Mouse (Mus musculus): ENCODE results near the gene Eif3m. TPM values are rescaled to one million over a fixed set of nuclear protein-coding genes. Genes with fewer than 3 reads are reported as not detected.

Gene Eif3m
- polyA plus RNA-seq (2014; fragmentation: Illumina TruSeq; extraction: RNeasy Lipid Tissue Mini Kit (QIAGEN cat#74804); ENCODE audit: low read depth, low replicate concordance) = 431 TPM

GRCm38 (mm10) chr2:105016967-105017287 is at the start of gene Eif3m:
Gene Eif3m (minus strand): TSS chr2:105017080.

Other genes with a start within 250 kb of the Eif3m start
- gene Qser1, start 200.3 kb downstream of the Eif3m start, polyA plus RNA-seq (2014; fragmentation: Illumina TruSeq; extraction: RNeasy Lipid Tissue Mini Kit (QIAGEN cat#74804); ENCODE audit: low read depth, low replicate concordance) = 31.1 TPM
- 10.2 TPM for gene Prrg4, start 167.2 kb downstream of the Eif3m start, polyA plus RNA-seq (2014; fragmentation: Illumina TruSeq; extraction: RNeasy Lipid Tissue Mini Kit (QIAGEN cat#74804); ENCODE audit: low read depth, low replicate concordance)
- 21.0 TPM for gene Ccdc73, start 149.3 kb downstream of the Eif3m start, polyA plus RNA-seq (2014; fragmentation: Illumina TruSeq; extraction: RNeasy Lipid Tissue Mini Kit (QIAGEN cat#74804); ENCODE audit: low read depth, low replicate concordance)
- not detected for gene Gm11060, start 74.9 kb upstream of the Eif3m start, polyA plus RNA-seq (2014; fragmentation: Illumina TruSeq; extraction: RNeasy Lipid Tissue Mini Kit (QIAGEN cat#74804); ENCODE audit: low read depth, low replicate concordance)
- gene Wt1, start 109.4 kb upstream of the Eif3m start, polyA plus RNA-seq (2014; fragmentation: Illumina TruSeq; extraction: RNeasy Lipid Tissue Mini Kit (QIAGEN cat#74804); ENCODE audit: low read depth, low replicate concordance) = 19.9 TPM
- gene Them7, start 207.2 kb upstream of the Eif3m start, polyA plus RNA-seq (2014; fragmentation: Illumina TruSeq; extraction: RNeasy Lipid Tissue Mini Kit (QIAGEN cat#74804); ENCODE audit: low read depth, low replicate concordance) = 123 TPM